23 mouse cellular contexts compared by ENCODE assay signal in genomic region chr19:14390914-14391313, GRCm38 (mm10).
A peak's percentile ranks its signal among the peaks of the same experiment; 100 is the strongest.
DNase-seq lines count a peak whose midpoint lies in the region; ATAC-seq and TF ChIP-seq lines count a peak whose summit lies in the region.
"Had no signal": no experiment of that assay in that cellular context is flagged by ENCODE, and none has a peak within 500 bp of the region (broad histone marks: within the 10 kb centered on the region; RNA-seq: fewer than 3 reads in every experiment).

No protein-coding gene starts in this region.

- H3K36me3 ChIP-seq in lung, embryonic 14.5 days (ENCODE audit: insufficient read depth) = no peaks in the 10 kb centered on the region
- no peaks in the 10 kb centered on the region for H3K36me3 ChIP-seq in lung, postnatal 0 days (ENCODE audit: insufficient read depth, low read length)
- H3K36me3 ChIP-seq in lung, embryonic 16.5 days (ENCODE audit: control insufficient read depth, insufficient read depth, low read length) = no peaks in the 10 kb centered on the region
- H3K36me3 ChIP-seq: embryonic facial prominence, embryonic 12.5 days; embryonic facial prominence, embryonic 15.5 days; forebrain, embryonic 10.5 days; forebrain, embryonic 12.5 days; G1E had no signal

- no peak overlapping the region for H3K9ac ChIP-seq in lung, embryonic 14.5 days
- no peak overlapping the region for H3K9ac ChIP-seq in lung, postnatal 0 days (replicated peaks; ENCODE audit: low read depth)
- H3K9ac ChIP-seq in lung, embryonic 16.5 days (ENCODE audit: low read length) = no peak overlapping the region
- H3K9ac ChIP-seq: embryonic facial prominence, embryonic 12.5 days; embryonic facial prominence, embryonic 15.5 days; forebrain, embryonic 12.5 days had no signal

- H3K27ac ChIP-seq in lung, embryonic 14.5 days (ENCODE audit: low read depth) = no peak overlapping the region
- H3K27ac ChIP-seq in lung, postnatal 0 days (ENCODE audit: low read length) = no peak overlapping the region
- H3K27ac ChIP-seq in lung, embryonic 16.5 days (ENCODE audit: low read length) = no peak overlapping the region
- H3K27ac ChIP-seq: embryonic facial prominence, embryonic 12.5 days; embryonic facial prominence, embryonic 15.5 days; forebrain, embryonic 10.5 days; forebrain, embryonic 12.5 days had no signal

- H3K4me3 ChIP-seq in lung, embryonic 14.5 days (ENCODE audit: low read depth, low read length) = no peak overlapping the region
- H3K4me3 ChIP-seq in lung, postnatal 0 days (ENCODE audit: low read depth, low read length) = no peak overlapping the region
- no peak overlapping the region for H3K4me3 ChIP-seq in lung, embryonic 16.5 days (ENCODE audit: low read length)
- H3K4me3 ChIP-seq: embryonic facial prominence, embryonic 12.5 days; embryonic facial prominence, embryonic 15.5 days; erythroblast, embryonic 14.5 days; forebrain, embryonic 10.5 days; forebrain, embryonic 12.5 days had no signal

- no peak for TF ChIP-seq CTCF in lung, embryonic 14.5 days (IDR thresholded peaks at IDR 0.05; ENCODE audit: low read depth)
- TF ChIP-seq CTCF in lung, postnatal 0 days (IDR thresholded peaks at IDR 0.05) = no peak

- no peaks in the 10 kb centered on the region for H3K9me3 ChIP-seq in lung, embryonic 14.5 days (ENCODE audit: low read depth, low read length)
- no peaks in the 10 kb centered on the region for H3K9me3 ChIP-seq in lung, postnatal 0 days (ENCODE audit: low read length)
- no peaks in the 10 kb centered on the region for H3K9me3 ChIP-seq in lung, embryonic 16.5 days (ENCODE audit: control insufficient read depth, low read length)
- H3K9me3 ChIP-seq: embryonic facial prominence, embryonic 12.5 days; embryonic facial prominence, embryonic 15.5 days; forebrain, embryonic 10.5 days; forebrain, embryonic 12.5 days; G1E had no signal

- ATAC-seq in lung, embryonic 14.5 days (ENCODE audit: insufficient read depth) = peak; percentile 41; the same call in 1 of the 2 replicates
- ATAC-seq in lung, postnatal 0 days = no peak
- ATAC-seq in lung, embryonic 16.5 days (ENCODE audit: low read depth) = peak; percentile 53
- ATAC-seq: activated CD4-positive, CD25-positive, alpha-beta regulatory T cell, adult 4 months; forebrain, embryonic 14.5 days; forebrain, embryonic 16.5 days; Patski had no signal

- peak; percentile 69 for DNase-seq in lung, embryonic 14.5 days
- no peak for DNase-seq in lung, postnatal 0 days (ENCODE audit: low spot score)
- no peak for DNase-seq in lung, postnatal 10 days
- DNase-seq in cerebellum, adult 9-10 months = no peak
- DNase-seq: adrenal gland, adult 8-10 months; adrenal gland, postnatal 14 days; adrenal gland, postnatal 36 days; cerebellum, adult 11-12 months; cerebellum, adult 2 months; cerebellum, adult 9-11 months; cerebellum, postnatal 36 days; embryo, embryonic 11 days had no signal

- no peak overlapping the region for H3K4me2 ChIP-seq in lung, embryonic 14.5 days
- no peak overlapping the region for H3K4me2 ChIP-seq in lung, postnatal 0 days (replicated peaks; ENCODE audit: low read depth, low read length)
- no peak overlapping the region for H3K4me2 ChIP-seq in lung, embryonic 16.5 days (ENCODE audit: low read depth, low read length)
- H3K4me2 ChIP-seq: embryonic facial prominence, embryonic 12.5 days; embryonic facial prominence, embryonic 15.5 days; forebrain, embryonic 12.5 days had no signal

- 24% methylated on average over 2 of the region's 2 CpGs for WGBS in lung, embryonic 14.5 days
- whole genome bisulfite sequencing in lung, postnatal 0 days = 35% methylated on average over 2 of the region's 2 CpGs
- 23% methylated on average over 2 of the region's 2 CpGs for WGBS in lung, embryonic 16.5 days

- no peak for TF ChIP-seq EP300 in lung, postnatal 0 days (IDR thresholded peaks at IDR 0.05)

- 0 out of 2 replicates have a peak, but pooled peaks cover 9% of the 10 kb centered on the region for H3K4me1 ChIP-seq in lung, embryonic 14.5 days (ENCODE audit: insufficient read depth)
- H3K4me1 ChIP-seq in lung, postnatal 0 days (ENCODE audit: insufficient read depth, low read depth, low read length) = no peaks in the 10 kb centered on the region
- H3K4me1 ChIP-seq in lung, embryonic 16.5 days (replicated peaks; ENCODE audit: control insufficient read depth, insufficient read depth, low read length) = peaks cover 14% of the 10 kb centered on the region
- H3K4me1 ChIP-seq: embryonic facial prominence, embryonic 12.5 days; embryonic facial prominence, embryonic 15.5 days; forebrain, embryonic 10.5 days; forebrain, embryonic 12.5 days had no signal

- H3K27me3 ChIP-seq in lung, embryonic 14.5 days (ENCODE audit: insufficient read depth, low read length) = no peaks in the 10 kb centered on the region
- H3K27me3 ChIP-seq in lung, postnatal 0 days (replicated peaks; ENCODE audit: insufficient read depth, low read length) = no peaks in the 10 kb centered on the region
- peaks cover 2% of the 10 kb centered on the region for H3K27me3 ChIP-seq in lung, embryonic 16.5 days (ENCODE audit: control insufficient read depth, insufficient read depth, low read depth, low read length)
- H3K27me3 ChIP-seq: embryonic facial prominence, embryonic 12.5 days; embryonic facial prominence, embryonic 15.5 days had no signal
